Mouse (Mus musculus) NIH3T3 (cell line): Measurements from ENCODE around the gene Usp17le.
"Not testable (repeated sequence)": the region's sequence is repeated elsewhere in the genome, so short reads cannot be mapped to it uniquely, and the experiment has no call there.

ENCODE experiments used
- DNase-seq: peaks from one replicate; pipeline ENCODE4 v3.0.0-alpha.2; 2012; ENCODE audit warnings: low read depth

Gene Usp17le

DNA sequence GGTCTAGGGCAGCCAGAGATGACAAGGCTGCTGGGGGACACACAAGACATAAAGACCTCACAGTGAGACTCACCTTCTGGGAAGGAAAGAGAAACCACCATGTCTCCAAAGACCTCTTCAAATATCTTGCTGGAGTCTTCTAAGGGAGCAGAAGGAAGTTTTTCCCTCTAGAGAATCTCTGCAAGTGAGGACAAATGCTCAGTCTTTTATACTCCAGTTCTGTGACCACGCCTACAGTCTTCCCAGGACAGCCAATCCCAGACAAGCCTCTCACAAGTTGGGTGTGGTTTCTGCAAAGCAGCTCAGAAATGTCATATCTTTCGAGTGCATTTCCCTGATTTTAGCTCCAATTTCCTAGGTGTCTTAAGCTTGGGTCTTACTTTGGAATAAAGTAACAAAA is at the start of gene Usp17le:
Gene Usp17le, minus strand, starts transcription at position 101 of the 400 bp plus-strand sequence.
- DNase-seq, result not testable (repeated sequence)

DNA sequence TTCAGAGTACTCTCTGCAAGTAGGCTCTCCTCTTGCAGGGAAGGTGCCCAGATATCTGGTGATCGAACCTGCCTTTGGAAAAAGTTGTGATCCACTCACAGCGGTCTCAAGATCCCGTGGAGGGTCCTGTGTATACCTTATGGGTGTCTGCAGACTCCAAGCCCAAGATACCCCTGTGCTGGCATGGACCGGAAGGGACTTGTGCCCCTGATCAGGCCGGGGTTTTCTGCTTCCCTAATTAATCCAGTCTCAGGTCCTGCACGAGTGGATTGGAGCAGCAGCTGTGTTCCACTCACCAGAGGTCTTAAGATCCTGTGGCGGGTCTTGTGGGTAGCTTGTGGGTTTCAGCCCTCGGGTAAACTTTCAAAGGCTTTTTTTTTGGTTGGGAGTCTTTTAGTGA is 33.1 kb upstream of the Usp17le start:
- not testable (repeated sequence) for DNase-seq

DNA sequence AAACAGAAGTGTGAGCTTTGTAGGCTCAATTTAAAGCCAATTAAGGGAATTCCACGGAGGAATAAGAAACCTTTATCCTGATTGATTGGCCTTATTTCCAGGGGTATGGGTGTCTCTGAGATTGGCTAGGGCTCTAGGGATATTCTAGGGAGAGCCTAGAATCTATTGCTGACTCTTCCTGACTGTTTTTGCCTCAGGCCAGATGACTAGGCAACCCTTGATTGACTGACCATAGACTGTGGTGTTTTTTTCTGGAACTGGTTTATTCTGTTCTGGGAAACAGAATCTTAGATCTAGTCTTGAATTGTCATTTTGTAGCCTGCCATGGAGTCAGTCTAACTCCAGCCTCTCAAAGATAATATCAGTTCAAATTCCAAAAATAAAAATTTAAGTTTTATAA is 13.5 kb upstream of the Usp17le start:
- peak; percentile 72 for DNase-seq
